Mouse (Mus musculus) heart, postnatal 4 days (tissue): ENCODE results near the gene Cisd3. TPM values are rescaled to one million over a fixed set of nuclear protein-coding genes. Genes with fewer than 3 reads are reported as not detected.
A peak's percentile ranks its signal among the peaks of the same experiment; 100 is the strongest.
"Not testable (repeated sequence)": the region's sequence is repeated elsewhere in the genome, so short reads cannot be mapped to it uniquely, and the experiment has no call there.

Source experiments
- DNase-seq: peaks from one replicate; pipeline ENCODE4 v3.0.0; 2021
- total RNA-seq, 2 experiments: library from RNA; stranded (reverse); gene quantifications; 2 replicates each; pipeline ENCODE4 v1.2.3; 2021

Gene Cisd3
- 10 to 100 TPM; 96.7 to 98.0 TPM for total RNA-seq

- peak; percentile 94 for DNase-seq
These were observed at the start of gene Cisd3 for GRCm38 (mm10) chr11:97685613-97686321. Cisd3 (plus strand) TSS chr11:97685826.

GRCm38 (mm10) chr11:97641668-97642067, 44.0 kb upstream of the Cisd3 start:
- no peak for DNase-seq

DNA sequence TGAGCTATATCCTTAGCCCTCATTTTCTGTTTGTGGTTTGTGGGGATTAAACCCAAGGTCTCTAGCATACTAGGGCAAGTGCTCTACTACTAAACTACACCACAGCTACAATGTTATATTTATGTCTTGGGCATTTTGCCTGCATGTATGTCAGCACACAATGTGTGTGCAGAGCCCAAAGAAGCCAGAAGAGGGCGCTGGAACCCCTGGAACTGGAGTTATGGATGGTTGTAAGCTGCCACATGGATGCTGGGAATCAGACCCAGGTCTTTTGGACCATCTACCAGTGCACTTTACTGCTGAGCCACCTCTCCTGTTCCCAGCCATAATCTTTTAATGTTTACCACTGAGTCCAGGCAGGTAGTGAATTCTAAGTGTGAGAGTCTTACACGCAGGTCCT, 42.9 kb upstream of the Cisd3 start:
- DNase-seq = no peak

GRCm38 (mm10) chr11:97643380-97644055, 42.1 kb upstream of the Cisd3 start:
- no peak for DNase-seq

DNA sequence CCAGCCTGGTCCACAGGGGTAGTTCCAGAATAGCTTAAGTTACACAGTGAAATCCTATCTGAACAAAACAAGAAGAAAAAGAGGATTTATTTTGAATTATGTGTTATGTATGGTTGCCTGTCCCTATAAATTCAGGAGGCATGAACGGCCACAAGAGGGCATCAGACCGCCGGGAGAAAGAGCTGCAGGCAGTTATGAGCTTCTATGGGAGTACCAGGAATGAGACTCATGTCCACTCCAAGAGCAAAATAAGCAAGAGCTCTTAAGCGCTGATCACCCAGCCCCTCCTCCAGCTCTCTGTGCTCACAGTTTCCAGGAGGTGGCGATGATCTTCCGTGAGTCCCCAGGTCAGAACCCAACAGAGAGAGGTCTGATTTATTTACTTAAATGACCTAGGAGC, 40.8 kb upstream of the Cisd3 start:
- peak; percentile 79 for DNase-seq

GRCm38 (mm10) chr11:97648541-97648940, 37.1 kb upstream of the Cisd3 start:
- DNase-seq = not testable (repeated sequence)

GRCm38 (mm10) chr11:97650341-97650740, 35.3 kb upstream of the Cisd3 start:
- no peak for DNase-seq

- DNase-seq = not testable (repeated sequence)
These were observed 32.2 kb upstream of the Cisd3 start for GRCm38 (mm10) chr11:97653376-97653775.

DNA sequence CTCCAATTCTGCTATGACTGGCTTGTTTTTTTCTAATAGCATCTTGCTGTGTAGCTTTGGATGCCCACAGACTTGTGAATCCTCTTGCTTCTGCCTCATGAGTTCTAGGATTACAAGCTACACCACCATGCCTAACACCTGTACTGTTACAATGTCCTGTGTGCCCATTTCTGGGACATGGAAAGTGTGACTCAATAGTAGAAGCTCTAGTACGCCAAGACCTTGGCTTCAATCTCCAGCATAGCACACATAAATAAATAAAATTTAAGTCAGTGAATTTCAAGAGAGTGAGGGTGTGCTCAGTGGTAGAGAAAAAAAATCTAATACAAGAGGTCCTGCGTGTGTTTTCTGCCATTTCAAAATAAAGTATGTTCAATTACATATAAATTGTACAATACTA, 31.4 kb upstream of the Cisd3 start:
- DNase-seq = no peak

- no peak for DNase-seq
These were observed 29.2 kb upstream of the Cisd3 start for GRCm38 (mm10) chr11:97656269-97656971.

- no peak for DNase-seq
These were observed 28.3 kb upstream of the Cisd3 start for GRCm38 (mm10) chr11:97657184-97657945.

DNA sequence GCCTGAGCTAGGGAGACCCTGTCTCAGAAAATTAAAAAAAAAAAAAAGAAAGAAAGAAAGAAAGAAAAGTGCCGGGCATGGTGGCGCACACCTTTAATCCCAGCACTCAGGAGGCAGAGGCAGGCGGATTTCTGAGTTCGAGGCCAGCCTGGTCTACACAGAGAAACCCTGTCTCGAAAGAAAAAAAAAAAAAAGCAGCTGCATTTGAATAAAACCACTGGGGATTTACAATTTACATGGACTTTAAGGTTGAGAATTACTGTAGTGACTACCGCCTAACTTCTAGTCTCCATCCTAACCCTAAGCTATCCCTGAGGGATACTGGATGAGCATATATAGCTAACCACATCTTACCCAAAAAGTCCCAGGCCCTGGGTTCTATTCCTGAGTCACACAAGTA, 27.7 kb upstream of the Cisd3 start:
- not testable (repeated sequence) for DNase-seq

DNA sequence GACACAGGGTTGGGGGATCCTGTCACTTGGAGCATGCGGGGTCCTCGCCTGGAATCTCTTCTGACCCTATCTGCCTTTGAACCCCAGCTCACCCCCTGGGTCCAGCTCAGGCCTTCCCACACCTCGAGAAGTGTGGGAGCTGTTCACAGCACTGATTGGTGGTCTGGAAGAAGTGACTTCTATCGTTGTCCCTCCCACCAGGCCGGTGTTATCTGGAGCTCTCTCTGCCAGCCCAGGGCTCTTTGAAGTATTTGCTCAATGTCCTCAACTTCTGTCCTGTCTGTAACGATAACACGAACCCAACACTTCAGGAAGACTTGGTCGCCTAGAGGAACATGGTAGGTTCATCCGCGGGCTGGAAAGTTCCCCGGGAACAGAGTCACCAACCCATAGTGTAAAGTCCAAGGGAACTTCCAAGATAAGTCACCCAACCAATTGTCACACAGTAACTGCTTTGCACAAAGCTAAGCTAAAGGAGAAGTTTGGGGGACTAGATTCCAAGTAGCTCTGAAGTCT, 26.8 kb upstream of the Cisd3 start:
- DNase-seq = no peak

- no peak for DNase-seq
These were observed 26.2 kb upstream of the Cisd3 start for GRCm38 (mm10) chr11:97659267-97659989.

- peak; percentile 78 for DNase-seq
These were observed 25.5 kb upstream of the Cisd3 start for GRCm38 (mm10) chr11:97659990-97660714.

GRCm38 (mm10) chr11:97660734-97661647, 24.6 kb upstream of the Cisd3 start:
- DNase-seq = no peak

DNA sequence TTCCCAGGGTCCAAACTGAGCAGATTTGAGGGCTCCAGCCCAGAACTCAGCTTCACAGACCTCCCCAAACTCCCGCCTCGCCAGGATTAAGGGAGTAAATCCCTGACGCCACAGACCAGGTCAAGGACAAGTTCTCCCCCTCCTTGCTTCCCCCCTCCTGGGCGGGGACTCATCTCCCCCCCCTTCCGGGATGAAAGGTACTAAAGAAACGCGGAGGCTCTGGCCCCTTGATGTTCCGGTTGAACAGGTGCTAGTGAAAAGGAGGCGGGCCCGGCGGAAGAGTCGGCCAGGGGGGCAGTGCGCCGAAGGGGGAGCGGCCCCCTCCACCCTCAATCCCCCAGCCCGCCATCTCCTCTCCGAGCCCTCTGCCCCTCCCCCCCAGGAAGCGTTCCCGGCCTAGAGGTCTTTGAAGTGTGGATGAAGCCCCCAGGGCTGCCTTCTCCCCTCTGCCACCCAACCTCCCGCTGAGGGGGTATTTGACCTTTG, 23.9 kb upstream of the Cisd3 start:
- DNase-seq = peak; percentile 54

DNA sequence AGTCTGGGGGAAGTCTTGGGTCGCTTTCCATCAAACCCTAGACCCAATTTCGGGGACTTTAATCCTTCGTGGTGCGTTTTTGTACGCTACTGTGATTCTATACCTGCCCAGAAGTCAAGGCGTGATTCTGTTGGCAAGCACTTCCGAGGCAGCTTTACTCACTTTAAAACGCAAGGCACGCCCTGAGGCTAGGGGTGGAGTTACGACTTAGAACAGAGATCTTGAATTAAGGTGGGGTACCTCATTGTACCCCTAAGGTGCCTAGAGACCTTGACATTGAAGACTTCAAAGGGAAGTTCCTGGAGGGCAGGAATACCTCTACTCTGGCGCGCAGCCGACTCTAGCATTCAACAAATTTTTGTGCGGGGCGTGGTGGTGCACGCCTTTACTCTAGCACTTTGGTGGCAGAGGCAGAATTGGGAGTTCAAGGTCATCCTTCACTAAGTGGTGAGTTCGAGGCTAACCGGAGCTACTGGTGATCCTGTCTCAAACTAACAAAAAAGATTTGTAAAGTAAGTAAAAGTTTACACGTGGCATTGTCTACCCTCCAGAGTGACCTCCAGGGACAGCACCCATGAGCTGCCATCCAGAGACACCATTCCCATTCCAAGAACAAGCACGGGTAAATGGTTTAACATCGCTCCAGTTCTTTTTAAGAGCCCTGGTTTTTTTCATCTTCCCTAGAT, 23.3 kb upstream of the Cisd3 start:
- no peak for DNase-seq

DNA sequence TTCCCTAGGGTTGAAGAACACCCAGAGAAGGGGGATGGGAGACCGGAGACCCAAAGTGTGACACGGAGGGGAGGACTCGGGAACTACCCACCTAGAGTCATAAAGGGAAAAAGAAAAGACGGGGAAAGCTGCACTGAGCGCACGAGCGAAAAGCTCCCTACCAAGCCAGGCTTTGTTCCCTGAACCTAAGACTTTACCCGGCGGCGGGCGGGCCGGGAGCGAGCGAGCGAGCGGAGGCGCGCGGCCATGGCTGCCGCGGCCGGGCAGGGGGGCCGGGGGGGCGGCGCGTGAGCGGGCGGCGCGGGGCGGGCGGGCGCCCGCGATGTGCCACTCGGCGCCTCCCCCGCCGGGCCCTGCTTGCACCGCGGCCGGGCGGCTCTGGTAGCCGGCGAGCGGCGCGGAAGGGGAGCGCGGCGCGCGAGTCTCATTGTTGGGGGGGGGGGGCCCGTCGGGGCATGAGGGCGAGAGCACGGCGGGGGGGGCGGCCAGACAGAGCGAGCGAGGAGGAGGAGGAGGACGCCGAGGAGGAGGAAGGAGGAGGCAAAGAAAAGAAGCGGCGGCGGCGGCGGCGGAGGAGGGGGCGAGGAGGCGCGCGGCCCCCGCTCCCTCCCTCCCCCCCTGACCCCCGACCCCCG, 22.6 kb upstream of the Cisd3 start, which contains the start of gene Mllt6:
Gene Mllt6, plus strand, starts transcription at position 522 of the 635 bp plus-strand sequence.
- DNase-seq = peak; percentile 83
